Mouse (Mus musculus): ENCODE results near the gene Map2k7. TPM values are rescaled to one million over a fixed set of nuclear protein-coding genes. Genes with fewer than 3 reads are reported as not detected.

Gene Map2k7
- polyA plus RNA-seq, 1 experiment from 2014 or later, result 20.4 TPM

DNA sequence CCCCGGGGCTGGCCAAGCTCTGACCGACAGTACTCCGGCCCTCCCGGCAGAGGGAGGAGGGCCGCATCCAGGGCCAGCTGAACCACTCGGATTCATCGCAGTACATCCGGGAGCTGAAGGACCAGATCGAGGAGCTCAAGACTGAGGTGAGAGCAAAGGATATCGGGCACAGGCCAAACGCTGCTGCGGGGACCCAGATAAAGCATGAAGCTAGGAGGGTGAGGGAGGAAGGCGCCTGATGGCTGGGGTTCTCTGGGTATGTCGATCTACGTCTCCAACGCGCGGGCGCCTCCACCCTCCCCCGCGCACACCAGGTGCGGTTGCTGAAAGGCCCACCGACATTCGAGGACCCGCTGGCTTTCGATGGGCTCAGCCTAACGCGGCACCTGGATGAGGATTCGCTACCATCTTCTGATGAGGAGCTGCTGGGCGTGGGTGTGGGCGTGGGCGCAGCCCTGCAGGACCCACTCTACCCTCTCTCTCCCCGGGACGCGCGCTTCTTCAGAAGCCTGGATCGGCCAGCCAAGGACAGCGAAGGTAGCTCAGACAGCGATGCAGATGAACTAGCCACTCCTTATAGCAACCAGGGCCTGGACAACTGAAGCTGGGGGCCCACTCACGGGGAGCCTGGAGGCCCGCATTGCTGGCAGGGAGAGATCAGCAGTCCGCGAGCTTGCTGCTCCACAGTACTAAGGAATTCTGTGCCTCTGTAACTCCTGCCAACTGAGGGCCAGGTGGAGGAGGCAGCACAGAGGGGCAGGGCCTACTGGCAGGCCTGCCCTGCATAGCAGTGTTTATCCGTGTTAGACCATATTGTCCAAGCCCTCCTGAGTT lies 32.1 kb upstream of the Map2k7 start:
- no peak overlapping the region for H3K4me2 ChIP-seq (replicated peaks; ENCODE audit: low read depth, low read length)
- H3K4me1 ChIP-seq (replicated peaks; ENCODE audit: control insufficient read depth, insufficient read depth, low read length), result no peaks in the 10 kb centered on the region; the same call in none of the 2 replicates
- peak overlapping the region; percentile 19; the same call in 1 of the 2 replicates for H3K9ac ChIP-seq (ENCODE audit: low read depth, low read length)
- 10% methylated on average over 40 of the region's 44 CpGs for WGBS
- H3K27me3 ChIP-seq (ENCODE audit: control insufficient read depth, insufficient read depth, low read length), result peaks cover 28% of the 10 kb centered on the region
- no peak overlapping the region for H3K27ac ChIP-seq (ENCODE audit: low read depth, low read length)
- no peaks in the 10 kb centered on the region for H3K9me3 ChIP-seq (ENCODE audit: control insufficient read depth, low read length)
- H3K4me3 ChIP-seq (ENCODE audit: low read depth, low read length), result no peak overlapping the region
- peaks cover 7% of the 10 kb centered on the region; the same call in 1 of the 2 replicates for H3K36me3 ChIP-seq (ENCODE audit: control insufficient read depth, insufficient read depth, low read length)
- ATAC-seq (ENCODE audit: low FRiP score), result 0 out of 2 replicates have a peak, but pooled peaks have one; percentile 8
- peak; percentile 39 for DNase-seq (ENCODE audit: low spot score)

DNA sequence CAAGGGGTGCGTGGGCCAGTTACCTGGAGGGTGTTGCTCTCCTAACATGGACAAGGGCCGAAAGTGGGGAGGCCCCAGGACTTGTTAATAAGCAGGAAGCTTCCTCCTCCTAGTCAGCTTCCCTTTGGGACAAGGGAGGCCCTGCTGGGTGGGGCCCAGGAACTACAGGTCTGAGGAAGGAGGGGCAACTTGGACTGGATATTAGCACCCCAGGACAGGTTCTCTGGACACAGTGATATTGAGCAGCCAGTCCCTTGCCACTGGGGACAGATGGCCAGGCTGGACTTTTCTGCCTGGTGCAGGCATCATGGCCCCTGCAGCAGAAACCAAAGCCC lies 31.6 kb upstream of the Map2k7 start:
- no peak overlapping the region for H3K4me2 ChIP-seq (replicated peaks; ENCODE audit: low read depth, low read length)
- H3K4me3 ChIP-seq (ENCODE audit: low read depth, low read length), result no peak overlapping the region
- DNase-seq (ENCODE audit: low spot score) (no peak), ATAC-seq (ENCODE audit: low FRiP score) (no peak)
- no peaks in the 10 kb centered on the region; the same call in none of the 2 replicates for H3K4me1 ChIP-seq (replicated peaks; ENCODE audit: control insufficient read depth, insufficient read depth, low read length)
- H3K27ac ChIP-seq (ENCODE audit: low read depth, low read length), result no peak overlapping the region
- WGBS, result 51% methylated on average over 2 of the region's 2 CpGs
- no peak overlapping the region for H3K9ac ChIP-seq (ENCODE audit: low read depth, low read length)
- H3K9me3 ChIP-seq (ENCODE audit: control insufficient read depth, low read length), result no peaks in the 10 kb centered on the region
- H3K27me3 ChIP-seq (ENCODE audit: control insufficient read depth, insufficient read depth, low read length), result peaks cover 28% of the 10 kb centered on the region
- peaks cover 7% of the 10 kb centered on the region; the same call in 1 of the 2 replicates for H3K36me3 ChIP-seq (ENCODE audit: control insufficient read depth, insufficient read depth, low read length)

DNA sequence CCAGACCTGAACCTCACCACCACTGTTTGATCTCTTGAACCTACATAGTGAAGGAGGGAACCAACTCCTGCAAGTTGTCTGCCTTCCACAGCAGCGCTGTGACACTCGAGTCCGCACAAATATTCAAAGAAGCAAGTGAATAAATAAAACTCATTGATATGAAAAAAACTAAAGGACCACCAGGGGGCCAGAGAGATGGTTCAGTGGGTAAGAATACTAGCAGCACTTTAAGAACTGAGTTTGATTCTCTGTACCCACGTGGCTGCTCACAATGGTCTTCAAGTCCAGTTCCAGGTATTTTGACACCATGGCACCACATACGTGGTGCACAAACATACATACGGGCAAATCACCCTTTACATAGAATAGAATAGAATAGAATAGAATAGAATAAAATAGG lies 27.4 kb upstream of the Map2k7 start:
- ATAC-seq (ENCODE audit: low FRiP score) (no peak), DNase-seq (ENCODE audit: low spot score) (no peak)
- Histone ChIP-seq H3K27me3 (ENCODE audit: control insufficient read depth, insufficient read depth, low read length) (peaks cover 15% of the 10 kb centered on the region), H3K27ac (ENCODE audit: low read depth, low read length) (no peak overlapping the region), H3K9ac (ENCODE audit: low read depth, low read length) (no peak overlapping the region), H3K4me3 (ENCODE audit: low read depth, low read length) (no peak overlapping the region), H3K4me1 (replicated peaks; ENCODE audit: control insufficient read depth, insufficient read depth, low read length) (peaks cover 10% of the 10 kb centered on the region), H3K4me2 (replicated peaks; ENCODE audit: low read depth, low read length) (no peak overlapping the region), H3K36me3 (ENCODE audit: control insufficient read depth, insufficient read depth, low read length) (peaks cover 7% of the 10 kb centered on the region; the same call in 1 of the 2 replicates), H3K9me3 (ENCODE audit: control insufficient read depth, low read length) (no peaks in the 10 kb centered on the region)
- WGBS, result 81% methylated on average over 6 of the region's 6 CpGs

DNA sequence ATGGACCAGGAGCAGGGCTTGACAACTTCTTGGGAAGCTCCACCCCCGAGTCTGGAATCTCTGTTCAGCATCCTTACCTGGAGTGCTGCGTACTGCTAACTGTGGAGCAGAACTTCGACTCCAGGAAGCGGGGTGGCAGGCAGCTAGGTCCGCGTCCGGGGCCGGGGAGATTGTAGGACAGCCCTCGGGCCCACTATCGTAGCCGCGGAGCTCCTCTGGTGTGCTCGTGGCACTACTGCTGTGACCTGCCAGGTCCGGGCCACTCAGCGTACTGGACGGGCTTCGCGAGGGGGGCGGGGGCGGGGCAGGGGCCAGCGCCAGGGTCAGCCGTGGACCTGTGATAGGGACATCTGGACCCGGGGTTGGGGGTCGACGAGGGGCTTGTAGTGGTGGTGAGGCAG lies 25.7 kb upstream of the Map2k7 start:
- no peak for ATAC-seq (ENCODE audit: low FRiP score)
- H3K27ac ChIP-seq (ENCODE audit: low read depth, low read length), result no peak overlapping the region
- H3K9me3 ChIP-seq (ENCODE audit: control insufficient read depth, low read length), result no peaks in the 10 kb centered on the region
- H3K27me3 ChIP-seq (ENCODE audit: control insufficient read depth, insufficient read depth, low read length), result peaks cover 2% of the 10 kb centered on the region; the same call in 1 of the 2 replicates
- peak; percentile 38 for DNase-seq (ENCODE audit: low spot score)
- H3K4me1 ChIP-seq (replicated peaks; ENCODE audit: control insufficient read depth, insufficient read depth, low read length), result peaks cover 10% of the 10 kb centered on the region
- H3K4me2 ChIP-seq (replicated peaks; ENCODE audit: low read depth, low read length), result peak overlapping the region; percentile 78
- 0% methylated on average over 24 of the region's 25 CpGs for WGBS
- peaks cover 7% of the 10 kb centered on the region; the same call in 1 of the 2 replicates for H3K36me3 ChIP-seq (ENCODE audit: control insufficient read depth, insufficient read depth, low read length)
- peak overlapping the region; percentile 30 for H3K4me3 ChIP-seq (ENCODE audit: low read depth, low read length)
- peak overlapping the region; percentile 3 for H3K9ac ChIP-seq (ENCODE audit: low read depth, low read length)

DNA sequence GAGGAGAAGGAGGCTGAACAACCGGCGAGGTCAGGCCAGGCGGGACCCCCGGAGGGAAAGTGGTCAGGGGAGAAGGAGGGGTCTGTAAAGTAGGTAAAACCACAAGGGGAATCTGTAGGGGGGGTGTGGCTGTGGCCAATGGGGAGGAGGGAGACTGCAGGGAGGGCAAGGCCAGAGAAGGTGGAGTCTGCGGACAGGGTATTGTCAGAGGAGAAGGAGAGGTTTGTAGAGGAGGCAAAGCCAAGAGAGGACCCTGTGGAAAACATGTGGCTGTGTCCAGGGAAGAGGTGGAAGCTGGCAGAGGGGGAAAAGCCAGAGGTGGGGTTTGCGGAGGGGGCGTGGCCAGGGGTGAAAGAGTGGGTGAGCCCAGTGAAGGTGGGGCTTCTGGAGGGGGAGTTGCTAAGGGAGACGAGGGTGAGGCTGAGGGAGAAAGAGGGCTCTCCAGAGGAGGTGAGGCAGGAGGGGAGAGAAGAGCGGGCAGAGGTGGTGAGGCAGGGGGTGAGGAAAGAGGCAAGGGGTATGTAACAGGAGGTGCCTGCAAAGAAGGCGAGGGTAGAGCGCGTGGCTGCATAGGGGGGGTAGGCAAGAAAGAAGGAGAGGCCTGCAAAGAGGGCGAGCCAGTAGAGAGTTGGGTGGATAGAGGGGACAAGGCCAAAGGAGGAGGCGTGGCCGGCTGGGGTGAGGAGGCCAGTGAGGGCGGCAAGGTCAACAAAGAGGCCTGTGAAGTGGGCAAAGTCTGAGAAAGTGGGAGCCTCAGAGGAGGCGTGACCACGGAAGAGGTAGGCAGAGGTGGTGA lies 25.1 kb upstream of the Map2k7 start:
- under 1% methylated on average over 17 of the region's 18 CpGs for WGBS
- Histone ChIP-seq H3K4me3 (ENCODE audit: low read depth, low read length) (peak overlapping the region; percentile 30), H3K9me3 (ENCODE audit: control insufficient read depth, low read length) (no peaks in the 10 kb centered on the region), H3K27me3 (ENCODE audit: control insufficient read depth, insufficient read depth, low read length) (peaks cover 2% of the 10 kb centered on the region; the same call in 1 of the 2 replicates), H3K9ac (ENCODE audit: low read depth, low read length) (peak overlapping the region; percentile 3), H3K4me1 (replicated peaks; ENCODE audit: control insufficient read depth, insufficient read depth, low read length) (peaks cover 10% of the 10 kb centered on the region), H3K4me2 (replicated peaks; ENCODE audit: low read depth, low read length) (peak overlapping the region; percentile 78), H3K36me3 (ENCODE audit: control insufficient read depth, insufficient read depth, low read length) (peaks cover 7% of the 10 kb centered on the region; the same call in 1 of the 2 replicates), H3K27ac (ENCODE audit: low read depth, low read length) (no peak overlapping the region)
- ATAC-seq (ENCODE audit: low FRiP score), result peak; percentile 15
- peak; percentile 47 for DNase-seq (ENCODE audit: low spot score)

DNA sequence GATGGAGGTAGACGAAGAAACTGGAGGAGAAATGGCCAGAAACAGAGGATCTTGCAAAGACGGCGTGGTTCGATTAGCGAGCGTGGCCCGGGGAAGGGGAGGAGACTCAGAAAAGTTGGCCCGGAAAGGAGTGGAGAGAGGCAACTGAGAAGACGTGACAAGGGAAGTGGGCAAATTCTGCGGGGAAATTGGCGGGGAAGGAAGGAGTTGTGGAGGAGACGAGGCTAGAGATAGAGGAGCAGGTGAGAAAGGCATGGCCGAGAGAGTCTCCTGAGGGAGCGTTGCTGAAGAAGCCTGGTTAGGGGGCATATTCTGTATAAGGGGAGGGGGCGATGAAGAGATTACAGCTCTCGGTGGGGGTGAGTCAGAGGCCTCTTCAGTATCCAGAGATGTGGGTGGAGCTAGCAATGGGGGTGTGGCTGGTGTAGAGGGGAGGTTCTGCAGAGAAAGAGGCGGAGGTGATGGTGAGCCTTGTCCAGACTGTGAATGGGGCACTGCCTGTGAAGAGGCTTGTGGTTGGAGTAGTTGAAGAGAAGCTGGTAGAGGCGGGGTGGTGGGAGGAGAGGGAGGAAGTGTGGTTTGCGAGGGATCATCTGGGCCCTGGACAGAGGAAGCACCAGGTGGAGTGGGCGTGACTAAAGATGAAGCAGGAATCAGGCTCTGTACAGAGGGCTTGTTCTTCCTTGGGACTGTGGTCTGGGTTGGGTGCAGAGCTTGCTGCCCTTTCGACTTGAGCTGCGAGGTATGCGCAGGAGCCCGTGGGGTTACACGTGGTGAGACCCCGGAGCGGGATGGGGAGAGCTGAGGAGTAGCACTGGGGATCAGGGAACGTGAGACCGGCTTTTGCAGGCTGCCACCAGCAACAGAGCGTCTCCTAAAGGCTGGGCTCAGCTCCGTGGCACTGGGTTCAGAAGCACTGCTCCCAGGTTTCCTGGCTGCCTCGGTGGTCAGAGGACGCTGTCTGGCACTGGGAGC lies 24.2 kb upstream of the Map2k7 start:
- 0 out of 2 replicates have a peak overlapping the region, but pooled peaks have one; percentile 14 for H3K4me3 ChIP-seq (ENCODE audit: low read depth, low read length)
- H3K4me1 ChIP-seq (replicated peaks; ENCODE audit: control insufficient read depth, insufficient read depth, low read length), result peaks cover 10% of the 10 kb centered on the region
- peak overlapping the region; percentile 78 for H3K4me2 ChIP-seq (replicated peaks; ENCODE audit: low read depth, low read length)
- DNase-seq (ENCODE audit: low spot score) (peak; percentile 47), ATAC-seq (ENCODE audit: low FRiP score) (peak; percentile 12; the same call in 1 of the 2 replicates)
- 11% methylated on average over 33 of the region's 33 CpGs for WGBS
- no peak overlapping the region for H3K27ac ChIP-seq (ENCODE audit: low read depth, low read length)
- peaks cover 7% of the 10 kb centered on the region; the same call in 1 of the 2 replicates for H3K36me3 ChIP-seq (ENCODE audit: control insufficient read depth, insufficient read depth, low read length)
- no peaks in the 10 kb centered on the region for H3K9me3 ChIP-seq (ENCODE audit: control insufficient read depth, low read length)
- no peak overlapping the region for H3K9ac ChIP-seq (ENCODE audit: low read depth, low read length)
- peaks cover 2% of the 10 kb centered on the region; the same call in 1 of the 2 replicates for H3K27me3 ChIP-seq (ENCODE audit: control insufficient read depth, insufficient read depth, low read length)

DNA sequence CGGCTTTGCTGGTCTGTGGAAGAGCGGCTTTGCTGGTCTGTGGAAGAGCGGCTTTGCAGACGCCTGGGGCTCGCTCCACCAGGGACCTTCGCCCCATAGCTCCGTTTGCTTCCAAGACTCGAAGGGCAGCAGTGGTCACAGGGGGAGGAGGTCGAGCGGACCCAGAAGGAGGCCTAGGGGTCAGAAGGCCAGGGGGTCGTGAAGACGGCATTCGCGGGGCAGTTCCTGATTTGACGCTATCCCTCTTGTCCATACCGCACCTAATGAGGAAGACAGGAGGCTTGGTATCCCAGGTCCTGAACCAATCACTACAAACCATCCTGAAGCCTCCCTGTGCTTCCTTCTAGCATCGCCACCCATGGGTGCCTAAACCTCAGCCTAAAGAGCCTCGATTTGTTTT lies 22.2 kb upstream of the Map2k7 start:
- ATAC-seq (ENCODE audit: low FRiP score), result peak; percentile 3
- Histone ChIP-seq H3K9ac (ENCODE audit: low read depth, low read length) (peak overlapping the region; percentile 91), H3K4me1 (replicated peaks; ENCODE audit: control insufficient read depth, insufficient read depth, low read length) (peaks cover 10% of the 10 kb centered on the region), H3K4me2 (replicated peaks; ENCODE audit: low read depth, low read length) (peak overlapping the region; percentile 78), H3K36me3 (ENCODE audit: control insufficient read depth, insufficient read depth, low read length) (no peaks in the 10 kb centered on the region), H3K27ac (ENCODE audit: low read depth, low read length) (peak overlapping the region; percentile 83; the same call in 1 of the 2 replicates), H3K4me3 (ENCODE audit: low read depth, low read length) (peak overlapping the region; percentile 65), H3K9me3 (ENCODE audit: control insufficient read depth, low read length) (no peaks in the 10 kb centered on the region), H3K27me3 (ENCODE audit: control insufficient read depth, insufficient read depth, low read length) (peaks cover 2% of the 10 kb centered on the region; the same call in 1 of the 2 replicates)
- 6% methylated on average over 18 of the region's 18 CpGs for WGBS
- DNase-seq (ENCODE audit: low spot score), result no peak
